Mouse (Mus musculus): ENCODE measurements at regions not wholly inside any gene's neighbourhood (a gene's known extent, or its start where the extent isn't known, plus 50 kb on each side); places are given as distances from the start of the nearest gene placed in this dataset.

DNA sequence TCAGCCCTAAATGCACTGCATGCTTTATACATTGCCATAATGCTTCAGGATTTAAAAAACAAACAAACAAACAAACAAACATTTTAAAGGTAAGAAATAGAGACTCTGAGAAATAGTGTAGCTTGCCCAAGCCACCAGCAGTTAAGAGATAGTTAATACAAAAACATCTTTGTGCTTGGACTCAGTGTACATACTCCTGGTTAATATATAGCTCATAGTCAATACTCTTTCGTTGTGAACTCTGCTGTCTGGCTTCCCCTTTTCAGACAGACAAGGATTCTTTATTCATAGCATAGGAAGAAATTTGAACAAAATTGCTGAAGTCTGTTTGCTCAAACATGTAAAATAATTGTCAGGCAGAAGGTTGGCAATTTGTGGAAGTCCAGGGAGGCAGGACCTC, 69.3 kb upstream of the Fggy start:
- TF ChIP-seq POLR2A (IDR thresholded peaks at IDR 0.05; ENCODE audit: insufficient read depth, low read depth, low read length) (no peak), CTCF (IDR thresholded peaks at IDR 0.05; ENCODE audit: insufficient read depth, low read depth, low read length) (no peak)

Measured in olfactory bulb, adult 2 months (tissue).